Mouse (Mus musculus): Measurements from ENCODE around the gene Dzank1. TPM values are rescaled to one million over a fixed set of nuclear protein-coding genes. Genes with fewer than 3 reads are reported as not detected.

Gene Dzank1
- polyA plus RNA-seq, 1 experiment from 2014 or later: 1.2 TPM

DNA sequence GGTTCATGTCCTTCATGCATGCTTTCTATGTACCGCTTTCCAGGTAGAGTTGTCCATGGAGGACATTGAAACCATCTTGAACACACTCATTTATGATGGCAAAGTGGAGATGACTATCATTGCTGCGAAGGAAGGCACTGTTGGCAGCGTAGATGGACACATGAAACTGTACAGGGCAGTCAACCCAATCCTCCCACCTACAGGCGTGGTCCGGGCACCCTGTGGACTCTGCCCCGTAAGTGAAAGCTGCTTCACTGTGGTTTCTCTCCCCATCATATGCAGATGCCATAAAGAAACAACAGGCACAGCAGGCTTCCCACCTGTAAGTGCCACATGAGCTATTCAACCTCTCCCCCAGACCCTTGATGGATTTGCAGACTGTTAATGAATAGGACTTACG lies 9.9 kb upstream of the Dzank1 start:
- Histone ChIP-seq H3K27me3 (no peaks in the 10 kb centered on the region), H3K27ac (no peak overlapping the region), H3K4me2 (no peak overlapping the region), H3K4me1 (no peaks in the 10 kb centered on the region), H3K4me3 (replicated peaks) (no peak overlapping the region), H3K9me3 (replicated peaks) (no peaks in the 10 kb centered on the region), H3K9ac (no peak overlapping the region), H3K36me3 (peaks cover 91% of the 10 kb centered on the region)
- 84% methylated on average over 7 of the region's 7 CpGs for WGBS
- no peak for ATAC-seq (replicated peaks; ENCODE audit: low FRiP score)

DNA sequence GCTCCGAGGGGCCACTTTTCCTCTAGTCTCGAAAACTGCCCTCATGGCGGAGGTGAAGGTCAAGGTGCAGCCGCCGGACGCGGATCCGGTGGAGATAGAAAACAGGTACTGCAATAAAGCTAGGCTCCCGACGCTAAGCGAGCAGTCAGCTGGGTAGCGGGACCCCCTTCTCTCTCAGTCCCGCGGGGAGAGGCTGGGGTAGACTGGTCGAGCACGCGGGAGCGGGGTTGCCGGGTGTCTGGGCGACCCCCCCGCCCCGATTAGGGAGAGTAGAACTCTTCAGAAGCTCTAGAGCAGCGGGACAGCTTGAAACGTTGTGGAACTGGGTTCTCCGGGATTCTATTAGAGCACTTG lies 584 bp upstream of the Dzank1 start:
- Histone ChIP-seq H3K27ac (peak overlapping the region; percentile 94), H3K9me3 (replicated peaks) (no peaks in the 10 kb centered on the region), H3K4me2 (peak overlapping the region; percentile 94), H3K9ac (peak overlapping the region; percentile 96), H3K4me3 (replicated peaks) (peak overlapping the region; percentile 98), H3K36me3 (peaks cover 23% of the 10 kb centered on the region), H3K4me1 (peaks cover 21% of the 10 kb centered on the region), H3K27me3 (peaks cover 7% of the 10 kb centered on the region; the same call in 1 of the 2 replicates)
- under 1% methylated on average over 25 of the region's 25 CpGs for WGBS
- peak; percentile 55 for ATAC-seq (replicated peaks; ENCODE audit: low FRiP score)

DNA sequence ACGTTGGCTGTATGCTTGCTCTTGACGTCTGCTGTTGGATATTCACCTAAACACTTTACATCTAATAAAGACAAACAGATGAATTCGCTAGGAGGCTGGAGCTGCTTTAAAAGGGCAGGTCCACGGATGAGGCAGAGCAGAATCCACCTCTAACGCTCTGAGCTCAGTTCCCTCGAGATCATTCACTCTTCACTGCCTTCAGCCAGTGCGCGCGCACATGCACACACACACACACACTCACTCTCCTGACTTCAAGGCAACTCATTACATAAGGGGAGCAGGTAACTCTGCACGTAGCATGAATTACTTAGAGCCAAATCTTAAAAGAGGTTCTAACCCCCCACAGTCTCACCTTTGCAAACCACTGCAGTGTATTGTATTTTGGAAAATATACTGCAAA lies 1.4 kb downstream of the Dzank1 start:
- Histone ChIP-seq H3K4me2 (no peak overlapping the region), H3K9me3 (replicated peaks) (no peaks in the 10 kb centered on the region), H3K4me1 (peaks cover 21% of the 10 kb centered on the region), H3K9ac (no peak overlapping the region), H3K27me3 (peaks cover 7% of the 10 kb centered on the region; the same call in 1 of the 2 replicates), H3K27ac (no peak overlapping the region), H3K36me3 (peaks cover 11% of the 10 kb centered on the region), H3K4me3 (replicated peaks) (no peak overlapping the region)
- 59% methylated on average over 10 of the region's 10 CpGs for WGBS
- no peak for ATAC-seq (replicated peaks; ENCODE audit: low FRiP score)

DNA sequence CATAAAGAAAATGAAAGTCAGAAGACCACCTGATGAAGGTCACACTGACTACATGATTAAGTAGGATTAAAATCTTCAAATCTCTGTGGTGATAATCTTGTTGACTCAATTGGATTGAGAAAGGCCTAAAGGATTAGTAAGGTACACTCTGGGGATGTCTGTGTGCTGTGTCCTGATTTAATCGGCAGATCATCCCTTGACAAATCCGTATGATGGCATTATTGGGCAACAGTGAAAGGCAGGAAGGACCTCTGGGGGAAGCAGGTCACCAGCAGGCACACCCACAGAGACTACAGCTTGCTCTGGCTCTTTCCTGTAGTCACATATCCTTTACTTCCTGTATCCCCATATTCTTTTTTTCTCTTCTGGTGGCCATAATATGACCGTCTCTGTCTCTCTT lies 7.4 kb downstream of the Dzank1 start:
- no peaks in the 10 kb centered on the region for H3K4me1 ChIP-seq
- H3K4me2 ChIP-seq: no peak overlapping the region
- no peak overlapping the region for H3K9ac ChIP-seq
- no peak overlapping the region for H3K27ac ChIP-seq
- no peak overlapping the region for H3K4me3 ChIP-seq (replicated peaks)
- no peaks in the 10 kb centered on the region for H3K36me3 ChIP-seq
- H3K9me3 ChIP-seq (replicated peaks): no peaks in the 10 kb centered on the region
- H3K27me3 ChIP-seq: no peaks in the 10 kb centered on the region
- ATAC-seq (replicated peaks; ENCODE audit: low FRiP score): no peak
- 86% methylated on average over 3 of the region's 3 CpGs for WGBS

DNA sequence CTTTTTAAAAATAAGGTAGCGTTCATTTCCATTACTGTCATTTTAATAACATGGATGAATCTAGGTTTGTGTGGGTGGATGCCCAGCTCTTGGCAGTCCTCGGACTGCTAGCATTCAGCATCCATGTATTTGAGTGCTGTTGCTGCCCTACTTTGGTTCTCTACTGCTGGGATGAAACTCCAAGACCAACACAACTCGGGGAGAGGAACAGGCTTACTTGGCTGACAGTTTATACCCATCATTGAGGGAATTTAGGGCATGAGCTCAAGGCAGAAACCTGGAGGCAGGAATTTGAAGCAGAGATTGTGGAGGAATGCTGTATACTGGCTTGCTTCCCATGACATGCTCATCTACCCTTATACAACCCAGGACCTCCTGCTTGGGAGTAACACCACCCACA lies 12.6 kb downstream of the Dzank1 start:
- Histone ChIP-seq H3K4me3 (replicated peaks) (no peak overlapping the region), H3K4me1 (no peaks in the 10 kb centered on the region), H3K4me2 (no peak overlapping the region), H3K9ac (no peak overlapping the region), H3K9me3 (replicated peaks) (no peaks in the 10 kb centered on the region), H3K27me3 (no peaks in the 10 kb centered on the region), H3K27ac (no peak overlapping the region), H3K36me3 (no peaks in the 10 kb centered on the region)
- no peak for ATAC-seq (replicated peaks; ENCODE audit: low FRiP score)
- WGBS: 82% methylated on average over 3 of the region's 3 CpGs

DNA sequence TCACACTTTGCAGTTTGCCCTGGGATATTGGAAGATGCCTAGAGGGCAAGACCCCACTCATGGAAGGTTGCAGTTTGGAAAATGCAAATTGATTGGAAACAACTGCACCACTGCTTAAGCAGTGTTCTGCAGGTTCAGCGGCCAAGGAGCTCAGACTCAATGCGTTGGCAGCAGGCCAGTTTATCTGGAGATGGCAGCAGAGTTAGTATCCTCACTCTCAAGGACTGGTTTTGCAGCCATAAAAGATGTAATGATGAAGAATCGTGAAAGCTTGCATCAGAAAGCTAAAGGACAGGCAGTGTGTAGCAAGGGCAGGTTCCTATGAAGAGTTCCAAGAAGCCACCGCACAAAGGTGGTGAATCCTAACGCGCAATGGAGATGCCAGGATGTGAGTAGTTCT lies 25.1 kb downstream of the Dzank1 start:
- H3K9me3 ChIP-seq (replicated peaks): no peaks in the 10 kb centered on the region
- no peaks in the 10 kb centered on the region for H3K36me3 ChIP-seq
- no peak for ATAC-seq (replicated peaks; ENCODE audit: low FRiP score)
- H3K27me3 ChIP-seq: no peaks in the 10 kb centered on the region
- no peak overlapping the region for H3K4me2 ChIP-seq
- WGBS: 83% methylated on average over 6 of the region's 6 CpGs
- H3K4me1 ChIP-seq: no peaks in the 10 kb centered on the region
- H3K4me3 ChIP-seq (replicated peaks): no peak overlapping the region
- H3K27ac ChIP-seq: no peak overlapping the region
- no peak overlapping the region for H3K9ac ChIP-seq

DNA sequence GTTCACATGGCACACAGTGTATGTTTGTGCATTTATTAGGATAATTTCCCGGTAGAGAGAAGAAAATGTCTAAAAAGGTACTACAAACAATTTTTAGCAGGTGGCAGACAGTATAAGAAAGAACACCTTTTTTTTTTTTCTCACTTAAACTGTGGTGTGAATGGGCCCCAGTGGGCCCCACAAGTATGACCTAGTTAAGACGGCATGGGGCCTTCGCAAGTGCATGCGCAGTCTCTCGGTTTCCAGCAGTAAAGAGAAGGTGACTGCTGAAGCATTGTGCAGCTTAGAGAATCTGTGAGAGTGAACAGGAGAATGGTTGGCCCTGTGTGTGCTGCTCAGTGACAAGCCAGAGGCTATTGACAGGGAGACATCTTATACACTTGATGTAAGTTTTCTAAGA lies 37.9 kb downstream of the Dzank1 start:
- H3K9me3 ChIP-seq (replicated peaks): no peaks in the 10 kb centered on the region
- WGBS: 89% methylated on average over 5 of the region's 5 CpGs
- H3K4me3 ChIP-seq (replicated peaks): no peak overlapping the region
- no peak for ATAC-seq (replicated peaks; ENCODE audit: low FRiP score)
- H3K9ac ChIP-seq: no peak overlapping the region
- no peaks in the 10 kb centered on the region for H3K27me3 ChIP-seq
- no peak overlapping the region for H3K27ac ChIP-seq
- no peaks in the 10 kb centered on the region for H3K36me3 ChIP-seq
- no peaks in the 10 kb centered on the region for H3K4me1 ChIP-seq
- H3K4me2 ChIP-seq: no peak overlapping the region

DNA sequence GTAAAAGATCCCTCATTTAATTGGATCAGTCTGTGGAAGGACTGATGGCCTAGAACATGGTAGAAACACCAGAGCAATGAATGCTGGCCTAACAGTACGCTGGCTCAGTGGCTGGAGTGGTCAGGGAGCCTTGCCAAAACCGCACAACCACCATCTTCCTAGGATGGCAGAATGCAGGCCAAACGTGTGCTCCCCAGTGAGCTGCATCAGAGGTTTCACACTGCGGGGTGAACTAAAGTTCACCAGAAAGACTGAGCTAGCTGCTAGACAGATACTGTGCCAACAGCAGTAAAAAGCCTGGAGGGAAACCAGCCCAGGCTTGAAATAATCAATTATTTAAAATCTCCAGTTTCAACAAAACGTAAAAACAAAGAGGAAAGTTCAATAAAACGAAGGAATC lies 39.7 kb downstream of the Dzank1 start:
- H3K36me3 ChIP-seq: no peaks in the 10 kb centered on the region
- H3K27ac ChIP-seq: peak overlapping the region; percentile 41; the same call in 1 of the 2 replicates
- no peak for ATAC-seq (replicated peaks; ENCODE audit: low FRiP score)
- no peak overlapping the region for H3K4me2 ChIP-seq
- H3K27me3 ChIP-seq: no peaks in the 10 kb centered on the region
- H3K9ac ChIP-seq: no peak overlapping the region
- H3K4me3 ChIP-seq (replicated peaks): no peak overlapping the region
- WGBS: 62% methylated on average over 6 of the region's 6 CpGs
- H3K9me3 ChIP-seq (replicated peaks): no peaks in the 10 kb centered on the region
- no peaks in the 10 kb centered on the region for H3K4me1 ChIP-seq

DNA sequence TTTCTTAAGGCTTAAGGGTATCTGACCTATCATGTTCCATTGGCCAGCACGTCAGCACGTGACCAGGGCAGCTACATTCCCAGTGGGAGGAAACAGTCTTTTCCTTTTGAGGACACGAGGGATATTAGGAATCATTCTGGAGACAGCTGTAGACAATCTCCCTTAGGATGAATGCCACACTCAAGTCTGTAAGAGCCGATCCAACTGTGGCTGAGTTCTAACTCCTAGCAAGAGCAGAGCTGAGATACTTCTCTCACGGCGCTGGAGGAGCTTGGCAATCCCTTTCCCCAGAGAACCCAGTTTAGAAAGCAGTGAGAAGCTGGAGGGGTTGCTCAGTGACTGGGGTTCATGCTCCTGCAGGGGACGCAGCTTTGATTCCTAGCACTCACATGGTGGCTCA lies 41.8 kb downstream of the Dzank1 start:
- 82% methylated on average over 7 of the region's 7 CpGs for WGBS
- Histone ChIP-seq H3K4me1 (no peaks in the 10 kb centered on the region), H3K9me3 (replicated peaks) (no peaks in the 10 kb centered on the region), H3K36me3 (no peaks in the 10 kb centered on the region), H3K4me3 (replicated peaks) (no peak overlapping the region), H3K27ac (no peak overlapping the region), H3K9ac (no peak overlapping the region), H3K4me2 (no peak overlapping the region), H3K27me3 (no peaks in the 10 kb centered on the region)
- ATAC-seq (replicated peaks; ENCODE audit: low FRiP score): no peak

DNA sequence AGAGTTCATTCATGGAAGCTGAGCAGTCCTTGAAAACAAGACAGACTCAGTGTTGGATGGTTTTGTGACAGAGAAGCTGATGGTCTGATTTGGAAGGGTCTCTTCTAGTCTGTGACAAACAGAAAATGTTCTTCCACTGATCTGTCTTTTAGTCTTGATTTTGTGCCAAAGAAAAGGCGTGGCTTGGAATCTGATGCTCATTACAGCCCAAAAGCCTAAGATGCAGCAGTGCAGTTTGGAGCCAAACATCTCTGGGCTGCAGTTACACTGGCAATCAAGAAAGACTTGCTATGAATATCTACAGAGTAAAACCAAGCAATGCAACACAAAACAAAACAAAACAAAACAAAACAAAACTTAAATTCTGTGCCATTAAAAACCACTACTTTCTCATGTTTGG lies 43.1 kb downstream of the Dzank1 start:
- no peak overlapping the region for H3K4me2 ChIP-seq
- H3K27me3 ChIP-seq: no peaks in the 10 kb centered on the region
- no peak for ATAC-seq (replicated peaks; ENCODE audit: low FRiP score)
- 79% methylated on average over 1 of the region's 1 CpGs for WGBS
- H3K9me3 ChIP-seq (replicated peaks): no peaks in the 10 kb centered on the region
- no peak overlapping the region for H3K4me3 ChIP-seq (replicated peaks)
- no peaks in the 10 kb centered on the region for H3K36me3 ChIP-seq
- H3K4me1 ChIP-seq: no peaks in the 10 kb centered on the region
- H3K9ac ChIP-seq: no peak overlapping the region
- H3K27ac ChIP-seq: no peak overlapping the region

DNA sequence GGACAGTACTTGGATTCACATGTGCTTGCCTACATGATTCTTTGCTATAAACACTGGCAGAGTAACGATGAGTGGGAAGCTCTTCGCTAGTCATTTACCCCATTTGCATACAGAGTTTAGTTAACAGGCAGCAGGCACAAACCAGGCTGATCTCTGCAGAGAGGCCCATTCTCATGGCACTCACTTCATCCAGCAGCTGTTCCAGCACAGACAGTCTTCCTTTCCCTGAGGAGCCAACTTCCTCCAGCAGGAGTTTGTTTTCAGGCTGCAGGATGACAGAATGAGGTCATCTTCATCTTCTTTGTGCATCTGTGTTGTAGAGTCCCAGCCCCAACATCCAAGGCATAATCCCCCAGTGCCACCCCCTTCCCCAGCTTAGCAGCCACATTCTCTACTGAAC lies 47.8 kb downstream of the Dzank1 start:
- WGBS: 83% methylated on average over 2 of the region's 2 CpGs
- H3K4me2 ChIP-seq: no peak overlapping the region
- no peak overlapping the region for H3K27ac ChIP-seq
- no peak for ATAC-seq (replicated peaks; ENCODE audit: low FRiP score)
- no peaks in the 10 kb centered on the region for H3K27me3 ChIP-seq
- no peaks in the 10 kb centered on the region for H3K4me1 ChIP-seq
- no peaks in the 10 kb centered on the region for H3K9me3 ChIP-seq (replicated peaks)
- no peak overlapping the region for H3K9ac ChIP-seq
- H3K36me3 ChIP-seq: no peaks in the 10 kb centered on the region
- no peak overlapping the region for H3K4me3 ChIP-seq (replicated peaks)

DNA sequence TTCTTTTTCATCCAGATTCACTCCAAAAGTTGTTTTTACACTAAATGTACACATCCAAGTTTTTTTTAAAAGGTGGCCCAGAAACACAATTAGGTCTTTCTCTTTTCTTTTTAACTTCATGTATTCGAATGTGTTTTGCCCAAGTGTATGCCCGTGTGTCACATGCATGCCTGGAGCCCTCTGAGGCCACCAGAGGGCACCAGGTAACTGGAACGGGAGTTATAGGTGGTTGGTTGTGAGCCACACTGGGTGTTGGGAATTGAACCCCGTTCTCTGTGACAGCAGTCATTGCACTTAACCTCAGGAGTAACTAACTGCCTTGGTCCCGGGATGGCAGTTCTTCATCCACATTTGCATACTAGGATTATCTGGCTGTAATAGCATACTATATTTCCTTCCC lies 60.0 kb downstream of the Dzank1 start:
- Histone ChIP-seq H3K27me3 (no peaks in the 10 kb centered on the region), H3K4me1 (no peaks in the 10 kb centered on the region), H3K36me3 (no peaks in the 10 kb centered on the region), H3K9me3 (replicated peaks) (no peaks in the 10 kb centered on the region), H3K4me3 (replicated peaks) (no peak overlapping the region), H3K9ac (no peak overlapping the region), H3K27ac (no peak overlapping the region), H3K4me2 (no peak overlapping the region)
- WGBS: 67% methylated on average over 5 of the region's 5 CpGs
- ATAC-seq (replicated peaks; ENCODE audit: low FRiP score): no peak

DNA sequence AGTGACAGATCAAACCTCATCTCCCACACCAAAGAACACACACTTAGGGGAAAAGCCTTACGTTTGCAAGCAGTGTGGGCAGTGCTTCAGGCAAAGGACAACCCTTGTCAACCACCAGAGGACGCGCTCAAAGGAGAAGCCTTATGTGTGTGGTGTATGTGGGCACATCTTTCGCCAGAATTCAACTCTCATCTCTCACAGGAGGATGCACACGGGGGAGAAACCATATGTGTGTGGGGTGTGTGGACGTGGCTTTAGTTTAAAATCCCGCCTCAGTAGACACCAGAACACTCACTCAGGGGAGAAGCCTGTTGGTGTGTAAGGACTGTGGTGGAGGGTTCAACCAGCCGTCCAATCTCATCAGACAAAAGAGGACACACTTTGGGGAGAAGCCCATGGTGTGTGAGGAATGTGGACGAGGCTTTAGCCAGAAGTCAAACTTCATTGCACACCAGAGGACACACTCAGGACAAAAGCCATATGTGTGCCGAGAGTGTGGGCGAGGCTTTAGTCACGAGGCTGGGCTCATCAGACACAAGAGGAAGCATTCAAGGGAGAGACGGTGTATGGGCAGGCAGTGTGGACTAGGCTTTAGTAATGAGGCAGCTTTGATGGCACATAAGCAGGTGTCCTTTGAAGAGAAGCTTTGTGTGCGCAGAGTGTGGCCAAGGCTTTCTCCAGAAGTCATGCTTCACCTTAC lies 61.2 kb downstream of the Dzank1 start:
- peak; percentile 43; the same call in 1 of the 2 replicates for ATAC-seq (replicated peaks; ENCODE audit: low FRiP score)
- no peaks in the 10 kb centered on the region for H3K27me3 ChIP-seq
- H3K4me3 ChIP-seq (replicated peaks): no peak overlapping the region
- no peaks in the 10 kb centered on the region for H3K36me3 ChIP-seq
- no peak overlapping the region for H3K9ac ChIP-seq
- H3K9me3 ChIP-seq (replicated peaks): no peaks in the 10 kb centered on the region
- no peak overlapping the region for H3K4me2 ChIP-seq
- no peak overlapping the region for H3K27ac ChIP-seq
- H3K4me1 ChIP-seq: no peaks in the 10 kb centered on the region
- WGBS: 75% methylated on average over 14 of the region's 14 CpGs
